Comparison of ENCODE assay signal across 21 mouse cellular contexts in genomic region chr16:49995822-49996221, GRCm38 (mm10).
DNase-seq lines count a peak whose midpoint lies in the region; ATAC-seq and TF ChIP-seq lines count a peak whose summit lies in the region.
"Had no signal": no experiment of that assay in that cellular context is flagged by ENCODE, and none has a peak within 500 bp of the region (broad histone marks: within the 10 kb centered on the region; RNA-seq: fewer than 3 reads in every experiment).

No protein-coding gene starts in this region.

- no peak overlapping the region for H3K9ac ChIP-seq in kidney, postnatal 0 days (ENCODE audit: low read depth, low read length)
- H3K9ac ChIP-seq: forebrain, embryonic 13.5 days; hindbrain, embryonic 13.5 days had no signal

- WGBS in kidney, postnatal 0 days: 47% methylated on average over 3 of the region's 3 CpGs

- DNase-seq in kidney, postnatal 0 days (ENCODE audit: low spot score): peak; percentile 68
- DNase-seq in kidney, postnatal 25 days: no peak
- peak; percentile 17 for DNase-seq in lung, postnatal 10 days
- DNase-seq in lung, postnatal 14 days: no peak
- peak; percentile 46 for DNase-seq in lung, postnatal 36 days
- no peak for DNase-seq in thymus, postnatal 4 days
- DNase-seq: adrenal gland, adult 8-10 months; adrenal gland, postnatal 25 days; cerebellum, adult 18-20 months; cerebellum, adult 9-10 months; cerebellum, postnatal 14 days; gastrocnemius, adult 2 months; gastrocnemius, postnatal 14 days had no signal

- H3K4me3 ChIP-seq in kidney, postnatal 0 days (replicated peaks; ENCODE audit: low read depth, low read length): no peak overlapping the region
- H3K4me3 ChIP-seq: forebrain, embryonic 10.5 days; forebrain, embryonic 13.5 days; gastrocnemius, adult 2 months; hindbrain, embryonic 10.5 days; hindbrain, embryonic 13.5 days had no signal

- no peak overlapping the region for H3K27ac ChIP-seq in kidney, postnatal 0 days
- H3K27ac ChIP-seq: forebrain, embryonic 10.5 days; forebrain, embryonic 13.5 days; gastrocnemius, adult 2 months; hindbrain, embryonic 10.5 days; hindbrain, embryonic 13.5 days had no signal

- ATAC-seq in kidney, postnatal 0 days (replicated peaks; ENCODE audit: low FRiP score, low read depth): no peak
- ATAC-seq: CD4-positive, CD25-positive, alpha-beta regulatory T cell, adult 4 months; forebrain, embryonic 13.5 days; forebrain, embryonic 16.5 days; hindbrain, embryonic 16.5 days had no signal

- no peak overlapping the region for H3K4me2 ChIP-seq in kidney, postnatal 0 days (ENCODE audit: low read length)
- H3K4me2 ChIP-seq: forebrain, embryonic 13.5 days; heart, embryonic 11.5 days; hindbrain, embryonic 13.5 days had no signal

- H3K27me3 ChIP-seq in kidney, postnatal 0 days (ENCODE audit: insufficient read depth, low read length): no peaks in the 10 kb centered on the region
- H3K27me3 ChIP-seq: forebrain, embryonic 13.5 days had no signal

- no peaks in the 10 kb centered on the region for H3K36me3 ChIP-seq in kidney, postnatal 0 days (ENCODE audit: insufficient read depth, low read length)
- H3K36me3 ChIP-seq: forebrain, embryonic 10.5 days; hindbrain, embryonic 10.5 days; hindbrain, embryonic 13.5 days had no signal

- no peaks in the 10 kb centered on the region for H3K9me3 ChIP-seq in kidney, postnatal 0 days (replicated peaks; ENCODE audit: low read length)
- H3K9me3 ChIP-seq: forebrain, embryonic 10.5 days; forebrain, embryonic 13.5 days; hindbrain, embryonic 10.5 days; hindbrain, embryonic 13.5 days had no signal

- H3K4me1 ChIP-seq in kidney, postnatal 0 days (replicated peaks; ENCODE audit: insufficient read depth, low read length): no peaks in the 10 kb centered on the region
- H3K4me1 ChIP-seq: forebrain, embryonic 13.5 days; hindbrain, embryonic 13.5 days had no signal

- TF ChIP-seq CTCF in kidney, postnatal 0 days (IDR thresholded peaks at IDR 0.05; ENCODE audit: low read depth): no peak

Comparison
In these comparisons a context has a peak if more than half of its experiments do, and no peak if none do; other contexts are left out.
1. DNase-seq: peak in kidney, postnatal 0 days (single experiment), lung, postnatal 10 days (single experiment) and lung, postnatal 36 days (single experiment); none in kidney, postnatal 25 days (0 of 2), lung, postnatal 14 days (single experiment) and thymus, postnatal 4 days (single experiment).